Mouse (Mus musculus) heart, embryonic 15.5 days (tissue): ENCODE results near the gene Pam. TPM values are rescaled to one million over a fixed set of nuclear protein-coding genes. Genes with fewer than 3 reads are reported as not detected.
A peak's percentile ranks its signal among the peaks of the same experiment; 100 is the strongest.
"Not testable (repeated sequence)": the region's sequence is repeated elsewhere in the genome, so short reads cannot be mapped to it uniquely, and the experiment has no call there.

Experiments used
- ATAC-seq: fragments of 200-750 bp; cut with Nextera tagmentation; replicated peaks from 2 replicates; pipeline ENCODE4 v1.8.0; 2017; ENCODE audit warnings: low read depth, moderate TSS enrichment; ENCODE audit not compliant: insufficient number of reproducible peaks, insufficient read depth, low FRiP score
- H3K27ac ChIP-seq: fragments of 300-500 bp; sonication (generic); 2 replicates; pipeline ENCODE4 v1.5.1; 2015; ENCODE audit warnings: mild to moderate bottlenecking, inconsistent platforms
- H3K27me3 ChIP-seq: fragments of 300-500 bp; sonication (generic); 2 replicates; pipeline ENCODE4 v1.6.1; 2015; ENCODE audit warnings: inconsistent platforms
- H3K36me3 ChIP-seq: fragments of 300-500 bp; sonication (generic); 2 replicates; pipeline ENCODE4 v1.6.1; 2015; ENCODE audit warnings: mild to moderate bottlenecking, inconsistent platforms
- H3K4me1 ChIP-seq: fragments of 300-500 bp; sonication (generic); replicated peaks from 2 replicates; pipeline ENCODE4 v1.6.1; 2015; ENCODE audit warnings: inconsistent platforms
- H3K4me2 ChIP-seq: fragments of 300-500 bp; sonication (generic); 2 replicates; pipeline ENCODE4 v1.6.1; 2015; ENCODE audit warnings: inconsistent platforms, mild to moderate bottlenecking, moderate library complexity
- H3K4me3 ChIP-seq: fragments of 300-500 bp; sonication (generic); 2 replicates; pipeline ENCODE4 v1.5.1; 2015; ENCODE audit warnings: mild to moderate bottlenecking, inconsistent platforms
- H3K9ac ChIP-seq: fragments of 300-500 bp; sonication (generic); 2 replicates; pipeline ENCODE4 v1.6.1; 2015; ENCODE audit warnings: mild to moderate bottlenecking, inconsistent platforms
- H3K9me3 ChIP-seq: fragments of 300-500 bp; sonication (generic); replicated peaks from 2 replicates; pipeline ENCODE4 v1.6.1; 2016; ENCODE audit warnings: inconsistent platforms
- WGBS: fragments of 180-500 bp; shearing (Covaris S2); methylation state at CpG from one replicate; pipeline ENCODE4 v1.1.7; 2015; ENCODE audit warnings: mixed read lengths; 5-methylcytosine and 5-hydroxymethylcytosine counted together
- polyA plus RNA-seq: library from polyadenylated mRNA; unstranded; fragments of >200 nt; fragmentation: Nextera tagmentation; extraction: Ambion mirVana; gene quantifications from 2 replicates; pipeline ENCODE4 v1.2.1, GENCODE M21; 2015

The Pam gene
- polyA plus RNA-seq, 1 experiment from 2014 or later: 544 TPM

DNA sequence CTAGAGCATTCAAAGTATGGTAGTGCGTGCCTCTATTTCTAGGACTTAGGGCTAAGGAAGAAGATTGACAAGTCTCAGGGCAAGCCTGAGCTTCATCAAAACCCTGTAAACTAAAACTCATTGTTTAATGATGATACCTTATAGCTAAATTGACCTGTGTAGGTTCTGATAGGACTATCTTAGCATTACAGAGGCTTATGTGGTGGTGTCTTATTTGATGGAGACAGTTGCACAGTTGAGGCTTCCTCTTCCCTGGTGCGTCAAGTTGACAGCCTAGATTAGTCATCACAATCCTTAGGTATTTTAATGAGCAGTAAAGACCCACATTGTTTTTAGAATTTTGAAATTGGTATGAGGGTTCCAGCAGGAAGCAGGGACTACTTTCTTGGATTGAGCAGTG, 321.5 kb downstream of the Pam start:
- no peak for ATAC-seq
- no peaks in the 10 kb centered on the region for H3K9me3 ChIP-seq
- H3K4me3 ChIP-seq: no peak overlapping the region
- no peak overlapping the region for H3K9ac ChIP-seq
- peaks cover 4% of the 10 kb centered on the region; the same call in 1 of the 2 replicates for H3K4me1 ChIP-seq
- 0 out of 2 replicates have a peak, but pooled peaks cover 3% of the 10 kb centered on the region for H3K36me3 ChIP-seq
- H3K27me3 ChIP-seq: no peaks in the 10 kb centered on the region
- 88% methylated on average over 2 of the region's 2 CpGs for WGBS
- no peak overlapping the region for H3K27ac ChIP-seq
- no peak overlapping the region for H3K4me2 ChIP-seq

GRCm38 (mm10) chr1:97773362-97773761, 322.1 kb downstream of the Pam start:
- no peak overlapping the region for H3K4me2 ChIP-seq
- no peak overlapping the region for H3K9ac ChIP-seq
- peaks cover 4% of the 10 kb centered on the region; the same call in 1 of the 2 replicates for H3K4me1 ChIP-seq
- no peak overlapping the region for H3K4me3 ChIP-seq
- no peak for ATAC-seq
- WGBS: 81% methylated on average over 6 of the region's 6 CpGs
- no peaks in the 10 kb centered on the region for H3K27me3 ChIP-seq
- H3K9me3 ChIP-seq: no peaks in the 10 kb centered on the region
- no peak overlapping the region for H3K27ac ChIP-seq
- H3K36me3 ChIP-seq: 0 out of 2 replicates have a peak, but pooled peaks cover 3% of the 10 kb centered on the region

- Histone ChIP-seq H3K4me1 (peaks cover 8% of the 10 kb centered on the region), H3K4me2 (no peak overlapping the region), H3K27ac (peak overlapping the region; percentile 55; the same call in 1 of the 2 replicates), H3K36me3 (no peaks in the 10 kb centered on the region), H3K9me3 (no peaks in the 10 kb centered on the region), H3K9ac (no peak overlapping the region), H3K4me3 (no peak overlapping the region), H3K27me3 (no peaks in the 10 kb centered on the region)
- 85% methylated on average over 5 of the region's 5 CpGs for WGBS
- ATAC-seq: no peak
Observed at GRCm38 (mm10) chr1:97771727-97772126, 323.7 kb downstream of the Pam start.

- Histone ChIP-seq H3K4me3 (peak overlapping the region; percentile 85), H3K27me3 (no peaks in the 10 kb centered on the region), H3K9ac (no peak overlapping the region; the same call in 1 of the 2 replicates), H3K27ac (peak overlapping the region; percentile 55), H3K4me1 (peaks cover 8% of the 10 kb centered on the region), H3K9me3 (no peaks in the 10 kb centered on the region), H3K4me2 (peak overlapping the region; percentile 75), H3K36me3 (no peaks in the 10 kb centered on the region)
- ATAC-seq: no peak
- WGBS: 46% methylated on average over 7 of the region's 7 CpGs
Observed at GRCm38 (mm10) chr1:97771118-97771517, 324.3 kb downstream of the Pam start.

DNA sequence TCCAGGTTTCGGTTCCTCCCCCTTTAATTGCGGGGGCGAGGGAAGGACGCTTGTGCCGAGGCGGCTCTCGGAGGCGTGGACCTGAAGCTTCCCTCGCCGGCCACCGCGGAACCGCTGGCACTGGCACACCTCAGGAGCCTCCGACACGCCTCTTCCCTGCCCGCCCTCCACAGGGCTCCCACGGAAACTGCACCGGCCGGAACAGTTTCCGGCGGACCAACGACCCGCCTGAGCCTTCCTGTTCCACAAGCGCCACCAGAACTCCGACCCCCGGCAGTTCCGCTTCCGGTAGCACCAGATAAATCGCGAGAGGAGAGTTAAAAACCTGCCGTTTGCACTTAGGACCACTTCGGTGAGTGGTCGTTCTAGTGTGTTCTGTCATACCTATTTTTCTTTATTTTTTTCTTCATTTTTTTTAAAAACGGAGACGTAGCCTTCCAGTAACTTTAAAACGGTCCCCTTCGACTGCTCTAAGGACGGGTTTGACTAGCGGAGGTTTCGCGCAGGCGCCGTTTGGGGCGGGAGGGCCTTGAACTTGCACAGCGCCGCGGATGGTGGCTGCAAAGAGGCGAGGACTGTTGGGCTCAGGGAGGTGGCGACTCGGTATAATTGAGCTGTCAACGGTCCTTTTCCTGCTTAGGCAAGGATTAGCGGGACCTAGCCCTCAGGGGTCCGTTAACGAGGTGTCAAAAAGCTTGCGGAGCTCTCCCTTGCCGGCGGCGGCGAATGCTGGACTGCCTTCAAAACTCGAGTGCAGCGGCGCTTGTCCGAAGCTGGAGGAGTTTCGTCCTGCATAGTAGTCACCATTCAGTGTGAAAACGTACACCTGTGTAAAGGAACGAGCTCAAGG, 325.3 kb downstream of the Pam start, which contains the start of the genes Gin1 and Ppip5k2:
TSS of gene Gin1 (plus strand) at position 269 of the 850 bp plus-strand sequence.
TSS of gene Ppip5k2 (minus strand) at position 508 of the 850 bp plus-strand sequence.
- peak within 1 kb of the TSS; percentile 85 for H3K4me3 ChIP-seq
- peak within 1 kb of the TSS; percentile 91 for H3K9ac ChIP-seq
- peak within 1 kb of the TSS; percentile 97 for H3K27ac ChIP-seq
- WGBS: under 1% methylated on average over 66 of the region's 66 CpGs
- H3K27me3 ChIP-seq: no peaks in the 10 kb centered on the region
- peak; percentile 99 for ATAC-seq
- H3K4me2 ChIP-seq: peak within 1 kb of the TSS; percentile 75
- H3K36me3 ChIP-seq: no peaks in the 10 kb centered on the region
- no peaks in the 10 kb centered on the region for H3K9me3 ChIP-seq
- H3K4me1 ChIP-seq: peaks cover 8% of the 10 kb centered on the region

DNA sequence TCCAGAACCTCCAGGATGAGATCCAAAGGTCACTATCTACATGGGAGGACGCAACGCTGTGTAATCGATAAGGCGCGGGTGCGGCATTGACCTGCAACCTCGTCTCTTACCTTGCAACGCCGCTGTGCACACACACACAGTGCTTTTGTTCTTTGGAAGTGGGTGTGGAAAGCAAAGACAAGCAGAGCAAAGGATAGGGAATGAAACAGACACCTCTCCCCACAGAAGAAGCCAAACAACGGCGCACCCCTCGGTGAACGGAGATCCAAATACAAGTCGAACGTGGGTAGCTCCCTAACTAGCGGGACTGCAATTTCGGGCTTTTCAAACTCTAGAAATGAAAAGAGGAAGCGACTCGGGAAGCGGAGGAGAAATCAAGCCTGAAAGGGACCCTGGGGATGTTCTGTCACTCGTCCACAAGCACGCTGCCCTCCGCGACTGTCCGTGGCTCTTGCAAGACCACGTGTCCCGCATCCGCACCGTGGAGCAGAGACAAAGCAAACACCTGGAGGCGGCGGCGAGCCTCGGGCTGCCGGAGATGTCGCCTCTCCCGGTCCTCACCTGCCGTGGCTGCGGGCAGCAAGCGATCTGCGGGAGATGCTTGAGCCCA, 326.0 kb downstream of the Pam start:
- Histone ChIP-seq H3K27ac (peak overlapping the region; percentile 97), H3K36me3 (no peaks in the 10 kb centered on the region), H3K4me1 (peaks cover 8% of the 10 kb centered on the region), H3K4me2 (peak overlapping the region; percentile 59), H3K9me3 (no peaks in the 10 kb centered on the region), H3K27me3 (no peaks in the 10 kb centered on the region), H3K4me3 (peak overlapping the region; percentile 85), H3K9ac (peak overlapping the region; percentile 91)
- WGBS: under 1% methylated on average over 40 of the region's 40 CpGs
- ATAC-seq: peak; percentile 48

DNA sequence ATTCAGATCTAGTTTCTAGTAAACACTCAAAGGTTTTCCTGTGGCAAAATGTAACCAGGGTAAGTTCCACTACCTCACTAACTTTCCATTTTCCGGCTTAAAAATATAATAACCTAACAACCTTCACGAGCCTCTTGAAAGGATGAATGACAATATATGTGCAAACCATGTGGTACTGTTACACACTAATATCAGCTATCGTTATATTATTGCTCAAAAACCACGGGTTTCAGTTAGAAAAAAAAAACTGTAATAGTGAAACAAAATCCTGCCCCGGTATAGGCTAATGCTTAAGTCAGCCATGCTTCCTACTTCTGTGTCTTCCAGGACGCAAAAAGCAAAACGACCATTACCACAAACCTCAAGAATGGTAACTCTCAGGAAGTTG, 326.5 kb downstream of the Pam start:
- H3K4me2 ChIP-seq: peak overlapping the region; percentile 59
- H3K4me1 ChIP-seq: peaks cover 8% of the 10 kb centered on the region
- H3K9ac ChIP-seq: peak overlapping the region; percentile 91
- 8% methylated on average over 7 of the region's 7 CpGs for WGBS
- no peaks in the 10 kb centered on the region for H3K27me3 ChIP-seq
- H3K9me3 ChIP-seq: no peaks in the 10 kb centered on the region
- H3K4me3 ChIP-seq: peak overlapping the region; percentile 85
- peak overlapping the region; percentile 97 for H3K27ac ChIP-seq
- ATAC-seq: no peak
- no peaks in the 10 kb centered on the region for H3K36me3 ChIP-seq

DNA sequence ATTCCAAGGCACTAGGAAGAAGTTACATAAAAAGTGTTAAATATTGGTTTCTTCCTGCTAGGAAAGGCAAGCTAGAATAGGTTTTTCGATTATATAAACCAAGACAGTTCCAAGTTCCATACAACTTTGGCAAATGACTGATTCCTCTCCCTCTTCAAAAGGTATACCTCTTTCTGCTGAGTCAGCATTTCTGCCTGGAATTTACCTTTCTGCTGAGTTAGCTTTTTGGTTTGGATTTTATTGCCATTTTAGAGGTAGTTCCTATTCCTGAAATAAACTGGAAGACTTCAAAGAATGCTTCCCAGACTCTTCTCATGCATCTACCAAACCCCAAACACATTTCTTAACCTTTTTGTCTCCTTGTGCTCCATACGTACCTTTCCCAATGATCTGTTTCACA, 327.4 kb downstream of the Pam start:
- H3K9me3 ChIP-seq: no peaks in the 10 kb centered on the region
- peak overlapping the region; percentile 59 for H3K4me2 ChIP-seq
- peak overlapping the region; percentile 85 for H3K4me3 ChIP-seq
- no peaks in the 10 kb centered on the region for H3K36me3 ChIP-seq
- H3K4me1 ChIP-seq: peaks cover 8% of the 10 kb centered on the region
- 71% methylated on average over 2 of the region's 2 CpGs for WGBS
- H3K27ac ChIP-seq: no peak overlapping the region
- no peaks in the 10 kb centered on the region for H3K27me3 ChIP-seq
- no peak for ATAC-seq
- peak overlapping the region; percentile 2; the same call in 1 of the 2 replicates for H3K9ac ChIP-seq

DNA sequence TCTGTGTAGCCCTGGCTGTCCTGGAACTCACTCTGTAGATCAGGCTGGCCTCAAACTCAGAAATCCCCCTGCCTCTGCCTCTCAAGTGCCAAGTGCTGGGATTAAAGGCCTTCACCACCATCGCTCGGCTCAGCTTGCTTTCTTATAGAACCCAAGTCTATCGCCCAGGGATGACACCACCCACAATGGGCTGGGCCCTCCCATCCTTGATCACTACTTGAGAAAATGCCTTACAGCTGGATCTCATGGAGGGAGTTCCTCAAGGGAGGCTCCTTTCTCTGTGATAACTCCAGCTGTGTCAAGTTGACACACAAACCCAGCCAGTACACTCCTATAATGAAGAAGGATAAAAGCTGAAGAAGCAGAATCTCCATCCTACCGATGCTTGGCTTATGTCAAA, 329.7 kb downstream of the Pam start:
- not testable (repeated sequence) for ATAC-seq, H3K27me3 ChIP-seq, H3K4me2 ChIP-seq, H3K4me3 ChIP-seq, H3K9ac ChIP-seq, H3K4me1 ChIP-seq, H3K27ac ChIP-seq, H3K36me3 ChIP-seq, H3K9me3 ChIP-seq
- 80% methylated on average over 4 of the region's 4 CpGs for WGBS

DNA sequence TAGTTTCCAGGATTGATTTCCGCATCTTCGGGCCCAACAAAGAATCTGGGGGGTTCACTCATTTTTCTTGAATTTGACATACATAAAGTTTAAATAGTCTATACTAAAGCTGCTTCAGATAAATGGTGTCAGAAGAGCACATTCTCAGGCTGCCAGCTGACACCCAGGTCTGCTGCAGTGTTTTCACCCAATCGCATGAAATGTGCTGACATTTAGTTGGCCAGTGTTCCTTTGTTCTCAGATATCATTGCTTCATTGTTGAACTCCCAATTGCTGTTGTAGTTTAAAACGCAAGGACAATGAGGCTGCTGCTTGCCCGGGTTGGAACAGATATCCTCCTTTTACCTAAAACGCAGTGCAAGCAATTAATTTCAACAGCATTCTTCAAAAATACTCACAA, 334.0 kb downstream of the Pam start:
- Histone ChIP-seq H3K4me3 (peak overlapping the region; percentile 38), H3K9ac (no peak overlapping the region), H3K4me1 (0 out of 2 replicates have a peak, but pooled peaks cover 2% of the 10 kb centered on the region)

DNA sequence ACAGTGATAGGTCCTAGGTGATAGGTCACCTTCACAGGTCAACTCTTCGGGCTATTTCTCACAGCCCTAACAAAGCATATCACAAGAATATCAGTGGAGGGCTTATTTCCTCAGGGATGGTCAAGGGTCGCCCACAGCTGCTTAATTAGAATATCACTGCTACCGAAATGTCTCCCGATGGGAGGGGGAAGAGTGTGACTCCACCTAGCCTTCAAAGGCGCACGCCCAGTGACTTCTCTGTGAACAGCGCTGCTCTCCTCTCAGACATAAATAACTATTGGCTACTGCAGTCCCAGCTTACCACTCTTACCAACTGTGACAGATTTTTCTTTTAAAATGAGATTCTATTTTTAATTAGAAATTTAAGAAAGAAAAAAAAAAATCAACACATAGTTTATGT, 334.8 kb downstream of the Pam start:
- ATAC-seq: peak; percentile 58; the same call in 1 of the 2 replicates
- H3K27ac ChIP-seq: peak overlapping the region; percentile 84
- no peak overlapping the region for H3K9ac ChIP-seq
- WGBS: 37% methylated on average over 7 of the region's 7 CpGs
- no peaks in the 10 kb centered on the region for H3K9me3 ChIP-seq
- H3K4me2 ChIP-seq: peak overlapping the region; percentile 52
- H3K4me3 ChIP-seq: peak overlapping the region; percentile 38
- H3K27me3 ChIP-seq: no peaks in the 10 kb centered on the region
- H3K4me1 ChIP-seq: 0 out of 2 replicates have a peak, but pooled peaks cover 2% of the 10 kb centered on the region
- H3K36me3 ChIP-seq: peaks cover 6% of the 10 kb centered on the region

More for the DNA sequence above, 334.0 kb downstream of the Pam start:
- H3K27ac ChIP-seq: peak overlapping the region; percentile 84
- H3K4me2 ChIP-seq: peak overlapping the region; percentile 52
- no peaks in the 10 kb centered on the region for H3K27me3 ChIP-seq
- H3K36me3 ChIP-seq: peaks cover 2% of the 10 kb centered on the region; the same call in 1 of the 2 replicates
- 38% methylated on average over 6 of the region's 6 CpGs for WGBS
- ATAC-seq: no peak; the same call in 1 of the 2 replicates
- H3K9me3 ChIP-seq: no peaks in the 10 kb centered on the region
